Mouse (Mus musculus): ENCODE results near the gene Agbl3.

- peak; percentile 56; the same call in 1 of the 2 replicates for TF ChIP-seq CTCF (IDR thresholded peaks at IDR 0.05; ENCODE audit: control insufficient read depth, insufficient read depth, low read length)
- peak; percentile 69; the same call in 1 of the 2 replicates for TF ChIP-seq POLR2A (IDR thresholded peaks at IDR 0.05; ENCODE audit: borderline replicate concordance, control insufficient read depth, low read depth, low read length)
Observed at GRCm38 (mm10) chr6:34877509-34878321, 97.5 kb downstream of the Agbl3 start, which contains the start of gene Cyren.
